Comparison of ENCODE assay signal across 8 mouse cellular contexts in the genomic region with DNA sequence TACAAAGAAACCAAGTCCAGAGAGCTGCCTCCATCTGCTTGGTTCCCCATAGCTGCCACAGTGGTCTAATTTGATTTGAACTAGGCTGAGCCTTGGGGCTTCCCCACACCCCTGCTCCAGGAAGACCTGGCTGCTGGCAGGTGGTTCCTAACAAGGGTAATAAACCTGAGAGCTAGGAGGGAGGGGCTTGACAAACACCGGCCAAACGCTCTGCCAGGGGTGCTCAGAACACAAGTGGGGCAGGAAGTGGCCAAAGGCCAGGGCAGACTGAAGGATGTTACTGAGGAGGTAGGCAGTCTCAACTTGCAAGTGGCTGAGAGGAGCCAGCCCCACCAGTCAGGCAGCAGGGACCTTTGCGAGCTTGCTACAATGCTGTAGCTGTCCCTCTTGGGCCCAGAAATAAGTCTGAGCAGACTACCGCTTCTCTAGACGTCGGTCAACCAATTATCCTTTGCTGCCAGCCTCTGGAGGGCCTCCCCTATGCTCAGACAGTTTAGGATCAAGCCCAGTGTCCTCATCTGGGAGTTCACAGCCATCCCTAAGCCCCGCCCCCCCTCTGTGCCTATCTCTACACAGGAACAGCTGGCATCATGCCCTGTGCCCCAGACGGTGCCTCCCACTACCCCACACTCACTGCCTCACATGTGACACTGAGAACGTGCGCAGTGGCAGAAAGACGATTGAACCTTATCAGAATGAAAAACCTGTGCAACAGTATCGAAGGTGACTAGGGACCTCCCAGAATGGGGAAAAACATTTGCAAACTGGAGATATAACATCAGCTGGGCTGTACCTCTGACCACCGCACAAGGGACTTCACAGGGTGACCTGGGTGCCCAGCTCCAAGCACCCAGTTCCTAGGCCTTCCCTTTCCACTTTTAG. TPM values are rescaled to one million over a fixed set of nuclear protein-coding genes. Genes with fewer than 3 reads are reported as not detected.
DNase-seq lines count a peak whose midpoint lies in the region; ATAC-seq and TF ChIP-seq lines count a peak whose summit lies in the region.

No protein-coding gene starts in this region.

- no peak overlapping the region for H3K4me2 ChIP-seq in hindbrain, embryonic 16.5 days (ENCODE audit: low read length)
- H3K4me2 ChIP-seq in hindbrain, embryonic 14.5 days (replicated peaks) = no peak overlapping the region

- TF ChIP-seq POLR2A in lung, adult 2 months (IDR thresholded peaks at IDR 0.05; ENCODE audit: borderline replicate concordance, extremely low read depth, low read depth, low read length) = no peak

- H3K4me1 ChIP-seq in hindbrain, embryonic 16.5 days (ENCODE audit: control insufficient read depth, insufficient read depth, low read depth, low read length) = peaks cover 6% of the 10 kb centered on the region; the same call in 1 of the 2 replicates
- H3K4me1 ChIP-seq in hindbrain, embryonic 14.5 days (replicated peaks; ENCODE audit: control insufficient read depth, insufficient read depth, low read length) = peaks cover 7% of the 10 kb centered on the region; the same call in 1 of the 2 replicates
- peaks cover 16% of the 10 kb centered on the region for H3K4me1 ChIP-seq in lung, adult 2 months (ENCODE audit: control insufficient read depth, insufficient read depth, low read length)

- no peaks in the 10 kb centered on the region for H3K36me3 ChIP-seq in hindbrain, embryonic 16.5 days (ENCODE audit: control insufficient read depth, insufficient read depth, low read length)
- H3K36me3 ChIP-seq in hindbrain, embryonic 14.5 days (replicated peaks; ENCODE audit: control insufficient read depth, insufficient read depth) = no peaks in the 10 kb centered on the region

- 60% methylated on average over 13 of the region's 13 CpGs for WGBS in hindbrain, embryonic 16.5 days
- 57% methylated on average over 13 of the region's 13 CpGs for WGBS in hindbrain, embryonic 14.5 days
- WGBS in lung, adult 2 months = 38% methylated on average over 13 of the region's 13 CpGs

- DNase-seq in hindbrain, embryonic 14.5 days (ENCODE audit: low spot score) = no peak
- DNase-seq in adrenal gland, postnatal 25 days = peak; percentile 38
- DNase-seq in lung, adult 2 months = peak; percentile 73
- peak; percentile 93 to 94 for DNase-seq in spleen, postnatal 4 days (ENCODE audit: low spot score in 2 of 2)
- no peak for DNase-seq in right cerebral cortex, postnatal 4 days
- no peak for DNase-seq in urinary bladder, adult 2 months (ENCODE audit: low spot score)

- TF ChIP-seq CTCF in lung, adult 2 months (IDR thresholded peaks at IDR 0.05; ENCODE audit: insufficient read depth, low read length) = no peak

- no peaks in the 10 kb centered on the region for H3K27me3 ChIP-seq in hindbrain, embryonic 16.5 days (replicated peaks; ENCODE audit: control insufficient read depth, insufficient read depth, low read length)
- no peaks in the 10 kb centered on the region for H3K27me3 ChIP-seq in hindbrain, embryonic 14.5 days (ENCODE audit: control insufficient read depth, insufficient read depth, low read length)

- H3K9me3 ChIP-seq in hindbrain, embryonic 16.5 days (ENCODE audit: control insufficient read depth, low read length) = no peaks in the 10 kb centered on the region
- H3K9me3 ChIP-seq in hindbrain, embryonic 14.5 days (ENCODE audit: control insufficient read depth, low read length) = no peaks in the 10 kb centered on the region

- no peak overlapping the region for H3K4me3 ChIP-seq in hindbrain, embryonic 16.5 days (ENCODE audit: low read length)
- no peak overlapping the region for H3K4me3 ChIP-seq in hindbrain, embryonic 14.5 days (replicated peaks; ENCODE audit: low read length)
- no peak overlapping the region for H3K4me3 ChIP-seq in lung, adult 2 months (replicated peaks; ENCODE audit: extremely low read depth, low read depth, low read length)

- 0 out of 2 replicates have a peak overlapping the region, but pooled peaks have one; percentile 7 for H3K9ac ChIP-seq in hindbrain, embryonic 16.5 days (ENCODE audit: low read depth, low read length)
- no peak overlapping the region for H3K9ac ChIP-seq in hindbrain, embryonic 14.5 days

- ATAC-seq in hindbrain, embryonic 16.5 days = no peak; the same call in 1 of the 2 replicates
- no peak for ATAC-seq in hindbrain, embryonic 14.5 days (ENCODE audit: low FRiP score)
- peak; percentile 64 for ATAC-seq in inflammation-experienced regulatory T-cells, adult 6 months

- H3K27ac ChIP-seq in hindbrain, embryonic 16.5 days (ENCODE audit: low read depth, low read length) = no peak overlapping the region
- H3K27ac ChIP-seq in hindbrain, embryonic 14.5 days = no peak overlapping the region

RNA-seq across cellular contexts. Expression of a gene that starts 11.6 kb away (rescaled TPM):
- polyA plus RNA-seq in hindbrain, embryonic 16.5 days (2015; fragmentation: Nextera tagmentation; extraction: Ambion mirVana) = 3.1 and 3.4 TPM in 2 replicates
- polyA plus RNA-seq in hindbrain, embryonic 14.5 days (2014; fragmentation: Nextera tagmentation; extraction: Ambion mirVana) = 2.9 and 3.3 TPM in 2 replicates
- 17.2 and 19.4 TPM in 2 replicates for total RNA-seq in adrenal gland, postnatal 25 days (2021)
- 1 to 10 TPM; 5.6 to 7.4 (median 6.7) TPM for polyA plus RNA-seq in inflammation-experienced regulatory T-cells, adult 6 months (2017; shearing (Covaris generic))
- 15.5 and 17.7 TPM in 2 replicates for polyA plus RNA-seq in lung, adult 2 months (2012; rRNA removed)
- 2.8 TPM in 2 replicates for polyA plus RNA-seq in urinary bladder, adult 2 months (2012; rRNA removed)

Comparison
In these comparisons a context has a peak if more than half of its experiments do, and no peak if none do; other contexts are left out.
1. DNase-seq: peak in adrenal gland, postnatal 25 days (single experiment), lung, adult 2 months (single experiment) and spleen, postnatal 4 days (2 of 2); none in hindbrain, embryonic 14.5 days (single experiment), right cerebral cortex, postnatal 4 days (single experiment) and urinary bladder, adult 2 months (single experiment).